Mouse (Mus musculus): ENCODE results near the gene Rph3al.

- TF ChIP-seq POLR2A (IDR thresholded peaks at IDR 0.05; ENCODE audit: low read depth, low read length) (no peak), CTCF (conservative IDR thresholded peaks at IDR 0.05; ENCODE audit: insufficient read depth, insufficient read length, low read depth, low read length) (no peak)
Observed at GRCm38 (mm10) chr11:75869898-75870297, 68.3 kb downstream of the Rph3al start.
